Mouse (Mus musculus) hematopoietic stem cell, adult 5-6 weeks (primary cell): Measurements from ENCODE around the gene Tomm40. TPM values are rescaled to one million over a fixed set of nuclear protein-coding genes. Genes with fewer than 3 reads are reported as not detected.
A peak's percentile ranks its signal among the peaks of the same experiment; 100 is the strongest.

Experiments
- ATAC-seq, 2 experiments: fragments of 125-278 bp in 1 of 2; replicated peaks in 1 of 2; 2 replicates each; pipeline ENCODE4 v1.8.0; 2016 to 2017; ENCODE audit warnings: inconsistent platforms in 2 of 2, mild to moderate bottlenecking in 2 of 2, moderate number of reproducible peaks in 2 of 2, low read depth in 1 of 2, moderate TSS enrichment in 1 of 2; ENCODE audit not compliant: low FRiP score in 2 of 2, poor library complexity in 2 of 2, severe bottlenecking in 2 of 2, insufficient read depth in 1 of 2, low TSS enrichment in 1 of 2
- total RNA-seq: library from RNA; stranded (forward); fragments of 172-1452, 232-1000 nt; gene quantifications from 2 replicates; pipeline ENCODE4 v1.2.3, GENCODE M21; 2017

Gene Tomm40
- 24.6 and 29.0 TPM in 2 replicates for total RNA-seq

GRCm38 (mm10) chr7:19715239-19716054 is at the start of gene Tomm40:
TSS of gene Tomm40 (minus strand) at chr7:19715438.
- ATAC-seq, result peak; percentile 92 to 95

GRCm38 (mm10) chr7:19764581-19764980 is 49.3 kb upstream of the Tomm40 start:
- no peak for ATAC-seq

GRCm38 (mm10) chr7:19763829-19764477 is 48.7 kb upstream of the Tomm40 start:
- ATAC-seq, result no peak

GRCm38 (mm10) chr7:19762283-19762682 is 47.0 kb upstream of the Tomm40 start:
- ATAC-seq, result no peak

- ATAC-seq, result no peak
Observed at GRCm38 (mm10) chr7:19760021-19760420, 44.8 kb upstream of the Tomm40 start.

- ATAC-seq, result no peak
Observed at GRCm38 (mm10) chr7:19758623-19759022, 43.4 kb upstream of the Tomm40 start.

GRCm38 (mm10) chr7:19755851-19756786 is 40.9 kb upstream of the Tomm40 start:
- ATAC-seq, result peak in 1 of 2 experiments; percentile 27; a peak in 1 of 4 replicates

- no peak for ATAC-seq
Observed at GRCm38 (mm10) chr7:19755008-19755407, 39.8 kb upstream of the Tomm40 start.

GRCm38 (mm10) chr7:19754065-19754464 is 38.8 kb upstream of the Tomm40 start:
- ATAC-seq, result no peak

GRCm38 (mm10) chr7:19753587-19753986 is 38.3 kb upstream of the Tomm40 start:
- ATAC-seq, result peak; percentile 33 to 44

GRCm38 (mm10) chr7:19752652-19753051 is 37.4 kb upstream of the Tomm40 start:
- no peak for ATAC-seq

- no peak for ATAC-seq
Observed at GRCm38 (mm10) chr7:19751070-19751383, 35.8 kb upstream of the Tomm40 start.

- peak; percentile 50 to 61; a peak in 3 of 4 replicates for ATAC-seq
Observed at GRCm38 (mm10) chr7:19750217-19751069, 35.2 kb upstream of the Tomm40 start, which contains the start of gene Nectin2. TSS of gene Nectin2 (minus strand) at chr7:19750483.

- ATAC-seq, result peak; percentile 79 to 81
Observed at GRCm38 (mm10) chr7:19749389-19750216, 34.4 kb upstream of the Tomm40 start.

- ATAC-seq, result no peak
Observed at GRCm38 (mm10) chr7:19748219-19749195, 33.3 kb upstream of the Tomm40 start.
